Mouse (Mus musculus) Patski (cell line): Measurements from ENCODE around the gene Map2k7. TPM values are rescaled to one million over a fixed set of nuclear protein-coding genes. Genes with fewer than 3 reads are reported as not detected.

Experiments
- ATAC-seq: fragments of 100-300 bp; one replicate; pipeline ENCODE4 v1.8.0; 2021
- CTCF ChIA-PET: fragments of 350-600 bp; sonication (Branson Sonifier 250); formaldehyde crosslinking; loops from one replicate; lab custom pipeline; 2022; ENCODE audit warnings: inconsistent platforms; lab: Charles Lee
- POLR2A ChIA-PET: fragments of 350-600 bp; sonication (Branson Sonifier 250); formaldehyde crosslinking; loops from one replicate; lab custom pipeline; 2022; ENCODE audit warnings: antibody characterized with exemption, inconsistent platforms; lab: Charles Lee
- DNase-seq: peaks from one replicate; pipeline ENCODE4 v3.0.0-alpha.2; 2011; ENCODE audit warnings: low read depth, low spot score
- H3K27me3 ChIP-seq: fragments of 371-371 bp; one replicate; pipeline ENCODE4 v1.5.1; 2021
- CTCF ChIP-seq: fragments of 100-300 bp; IDR thresholded peaks from one replicate; pipeline ENCODE4 v1.5.1; 2021
- in situ Hi-C: fragments of 300-500 bp; cut with MboI; formaldehyde crosslinking; loops from 3 replicates; pipeline ENCODE4 v1.11.1; 2018; ENCODE audit warnings: low pct_unique_long_range_greater_than_20kb, mixed read lengths
- polyA plus RNA-seq: library from polyadenylated mRNA; unstranded; gene quantifications from one replicate; pipeline ENCODE4 v1.2.3, GENCODE M21; 2021

Map2k7 gene
- polyA plus RNA-seq, 1 experiment from 2014 or later: 63.2 TPM

DNA sequence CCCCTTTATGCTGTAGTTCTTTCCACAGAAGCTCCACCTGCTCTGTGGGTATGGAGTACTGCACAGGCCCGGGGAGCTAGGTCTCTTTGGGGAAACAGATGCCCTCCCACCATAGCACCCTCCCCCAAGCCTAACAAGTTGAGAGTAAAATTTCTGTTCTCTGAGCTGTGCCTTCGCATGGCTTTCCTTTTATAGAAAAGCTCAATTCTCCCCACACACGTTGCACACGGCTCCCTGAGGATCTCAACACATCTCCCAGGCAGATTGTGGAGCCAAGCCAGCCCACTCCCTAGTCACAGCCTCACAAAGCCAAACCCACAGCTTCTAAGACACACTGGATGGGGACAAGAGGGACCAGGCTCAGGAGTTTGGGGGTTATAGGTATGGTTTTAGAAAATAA lies 18.4 kb downstream of the Map2k7 start:
- POLR2A ChIA-PET: interaction anchor here (1.1 to 1.2 kb wide), 2 partner anchors 17 to 65 kb away, joined by 3 read pairs; no protein-coding TSS in a partner anchor
- CTCF ChIA-PET: interaction anchor here (1.0 to 3.3 kb wide), 8 partner anchors 13 to 117 kb away, joined by 3 to 13 read pairs (median 7); no protein-coding TSS in a partner anchor
- no peaks in the 10 kb centered on the region for H3K27me3 ChIP-seq
- ATAC-seq: no peak
- DNase-seq: no peak
- in situ Hi-C loops: no loop called here
- TF ChIP-seq CTCF: no peak

DNA sequence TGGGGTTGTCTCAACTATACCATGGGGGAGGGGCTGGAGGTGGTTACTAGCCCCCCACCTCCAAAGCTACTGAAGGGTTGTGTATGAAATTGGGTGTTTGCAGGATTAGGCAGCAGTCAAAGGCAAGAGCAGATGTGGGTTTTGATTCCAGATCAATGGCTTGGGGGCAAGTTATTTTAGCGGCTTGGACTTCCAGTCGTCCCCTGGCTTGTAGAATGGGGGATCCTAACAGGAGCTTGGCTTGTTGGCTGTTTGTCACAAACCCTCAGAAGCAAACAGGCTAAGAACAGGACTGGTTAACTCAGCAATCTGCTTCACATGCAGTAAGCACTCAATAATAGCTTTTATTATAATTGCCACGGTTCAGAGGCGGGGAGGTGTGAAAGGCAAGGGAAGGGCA lies 18.8 kb downstream of the Map2k7 start:
- POLR2A ChIA-PET: interaction anchor here (1.1 kb wide), 2 partner anchors 18 kb away, joined by 3 read pairs; partner anchors contain the start of gene Timm44
- CTCF ChIA-PET: interaction anchor here (1.0 to 4.1 kb wide), 11 partner anchors 13 to 118 kb away, joined by 3 to 17 read pairs (median 7); no protein-coding TSS in a partner anchor
- DNase-seq (no peak), ATAC-seq (no peak)
- H3K27me3 ChIP-seq: no peaks in the 10 kb centered on the region
- in situ Hi-C loops: no loop called here
- TF ChIP-seq CTCF: no peak

DNA sequence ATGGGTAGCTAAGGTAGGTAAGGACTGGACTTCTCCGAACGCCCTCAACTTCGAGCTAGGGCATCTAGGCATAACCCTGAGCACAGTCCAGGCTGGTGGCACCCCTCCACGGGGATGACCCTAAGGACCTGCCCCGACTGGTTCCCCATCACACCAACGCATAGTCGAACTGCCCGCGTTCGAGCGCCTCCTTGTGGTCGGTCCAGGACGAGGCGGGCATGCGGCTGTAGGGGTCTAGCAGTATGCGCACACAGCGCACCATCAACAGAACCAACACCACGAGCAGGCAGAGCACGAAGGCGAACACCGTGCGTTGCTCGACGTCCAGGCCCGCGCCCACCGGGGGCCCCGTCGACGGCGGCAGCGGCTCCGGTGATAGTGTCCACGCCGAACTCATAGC lies 19.7 kb downstream of the Map2k7 start:
- no peak for TF ChIP-seq CTCF
- DNase-seq (no peak), ATAC-seq (peak; percentile 69)
- no peaks in the 10 kb centered on the region for H3K27me3 ChIP-seq
- POLR2A ChIA-PET: interaction anchor here (1.1 to 1.3 kb wide), 3 partner anchors 17 to 65 kb away, joined by 3 read pairs; partner anchors contain the start of gene Timm44
- in situ Hi-C loops: no loop called here
- CTCF ChIA-PET: interaction anchor here (0.9 to 4.1 kb wide), 10 partner anchors 14 to 119 kb away, joined by 3 to 17 read pairs (median 6); no protein-coding TSS in a partner anchor

DNA sequence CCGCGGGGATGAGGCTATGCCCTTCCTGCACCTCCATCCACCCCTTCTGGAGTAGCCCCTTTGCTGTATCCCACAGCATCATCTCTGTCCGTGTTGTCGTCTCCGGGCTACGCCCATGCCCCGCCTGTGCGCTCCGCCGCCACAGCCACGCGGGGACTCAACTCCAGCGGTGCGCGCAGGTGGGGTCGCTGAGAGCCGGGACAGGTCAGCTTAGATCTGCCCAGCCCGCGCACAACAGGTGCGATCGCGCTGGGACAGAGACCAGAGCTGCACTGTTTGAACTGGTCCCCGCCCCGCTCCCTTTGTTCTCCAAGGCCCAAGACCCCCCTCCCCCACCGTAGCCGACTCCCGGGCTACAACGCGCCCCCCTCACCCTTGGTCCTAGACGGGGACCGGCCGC lies 20.1 kb downstream of the Map2k7 start:
- in situ Hi-C loops: no loop called here
- ATAC-seq (peak; percentile 41), DNase-seq (no peak)
- ChIA-PET CTCF (interaction anchor here (0.9 to 4.1 kb wide), 9 partner anchors 14 to 119 kb away, joined by 3 to 17 read pairs (median 4); no protein-coding TSS in a partner anchor), POLR2A (interaction anchor here (1.1 to 1.3 kb wide), 2 partner anchors 17 to 65 kb away, joined by 3 read pairs; partner anchors contain the start of gene Timm44)
- no peaks in the 10 kb centered on the region for H3K27me3 ChIP-seq
- TF ChIP-seq CTCF: no peak

DNA sequence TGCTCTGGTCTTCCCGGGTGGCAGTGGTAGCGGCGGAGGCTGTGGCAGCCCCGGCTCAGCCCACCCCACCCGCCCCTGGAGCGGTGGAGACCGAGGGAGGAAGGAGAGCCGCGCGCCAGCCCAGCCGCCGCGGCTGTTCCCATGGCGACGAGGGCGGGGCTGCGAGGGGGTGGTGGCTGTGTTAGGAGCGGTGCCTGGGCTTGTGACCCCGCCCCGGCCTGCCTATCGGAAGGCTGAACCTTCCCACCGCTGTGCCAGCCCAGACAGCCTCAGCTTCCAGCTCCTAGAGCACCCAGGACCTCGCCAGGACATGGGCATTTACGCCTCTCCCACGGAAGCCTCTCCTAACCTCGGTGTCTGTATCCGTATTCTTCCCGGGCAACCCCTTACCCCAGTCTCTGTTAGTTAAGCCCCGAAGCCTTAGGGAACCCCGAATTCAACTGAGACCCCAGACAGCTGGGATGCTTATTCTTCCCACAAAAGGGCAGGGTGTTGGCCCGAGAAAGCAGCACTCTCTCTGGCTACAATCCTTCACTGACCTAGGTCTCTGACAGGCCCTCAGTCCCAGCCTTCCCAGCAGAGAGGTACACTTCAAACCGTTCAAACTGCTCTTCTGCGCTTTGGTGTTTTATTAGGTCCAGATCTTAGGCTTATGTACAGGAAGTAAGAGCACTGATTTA lies 20.7 kb downstream of the Map2k7 start, which contains the start of gene Ctxn1:
Gene Ctxn1, minus strand, starts transcription at position 150 of the 680 bp plus-strand sequence.
- in situ Hi-C loops: no loop called here
- TF ChIP-seq CTCF: no peak
- no peaks in the 10 kb centered on the region for H3K27me3 ChIP-seq
- ATAC-seq (peak; percentile 88), DNase-seq (no peak)
- CTCF ChIA-PET: interaction anchor here (1.5 to 4.1 kb wide), 6 partner anchors 13 to 120 kb away, joined by 4 to 17 read pairs (median 6); no protein-coding TSS in a partner anchor
- POLR2A ChIA-PET: interaction anchor here (1.3 kb wide), 1 partner anchor 66 kb away, joined by 3 read pairs; no protein-coding TSS in a partner anchor

DNA sequence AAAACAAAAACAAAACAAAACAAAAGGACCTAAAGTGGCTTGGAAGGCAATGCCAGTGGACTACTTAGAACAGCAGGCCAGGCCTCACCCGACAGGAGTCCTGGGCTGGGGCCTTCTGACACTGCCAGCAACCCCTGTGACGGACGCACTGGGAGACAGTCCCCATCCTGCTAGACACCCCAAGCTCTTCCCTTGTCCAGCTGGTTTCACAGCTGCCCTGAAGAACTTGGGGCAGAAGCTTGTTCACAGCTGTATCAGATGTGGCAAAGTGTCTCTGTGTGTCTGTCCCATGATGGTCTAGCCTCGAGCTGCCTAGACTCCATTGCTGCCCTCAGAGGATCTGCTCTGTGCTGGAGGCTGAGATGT lies 21.2 kb downstream of the Map2k7 start:
- no peak for ATAC-seq
- in situ Hi-C loops: no loop called here
- TF ChIP-seq CTCF: no peak
- H3K27me3 ChIP-seq: no peaks in the 10 kb centered on the region
- POLR2A ChIA-PET: no interaction called here
- CTCF ChIA-PET: interaction anchor here (1.8 to 4.1 kb wide), 3 partner anchors 13 to 62 kb away, joined by 4 to 17 read pairs (median 9); no protein-coding TSS in a partner anchor
- no peak for DNase-seq

DNA sequence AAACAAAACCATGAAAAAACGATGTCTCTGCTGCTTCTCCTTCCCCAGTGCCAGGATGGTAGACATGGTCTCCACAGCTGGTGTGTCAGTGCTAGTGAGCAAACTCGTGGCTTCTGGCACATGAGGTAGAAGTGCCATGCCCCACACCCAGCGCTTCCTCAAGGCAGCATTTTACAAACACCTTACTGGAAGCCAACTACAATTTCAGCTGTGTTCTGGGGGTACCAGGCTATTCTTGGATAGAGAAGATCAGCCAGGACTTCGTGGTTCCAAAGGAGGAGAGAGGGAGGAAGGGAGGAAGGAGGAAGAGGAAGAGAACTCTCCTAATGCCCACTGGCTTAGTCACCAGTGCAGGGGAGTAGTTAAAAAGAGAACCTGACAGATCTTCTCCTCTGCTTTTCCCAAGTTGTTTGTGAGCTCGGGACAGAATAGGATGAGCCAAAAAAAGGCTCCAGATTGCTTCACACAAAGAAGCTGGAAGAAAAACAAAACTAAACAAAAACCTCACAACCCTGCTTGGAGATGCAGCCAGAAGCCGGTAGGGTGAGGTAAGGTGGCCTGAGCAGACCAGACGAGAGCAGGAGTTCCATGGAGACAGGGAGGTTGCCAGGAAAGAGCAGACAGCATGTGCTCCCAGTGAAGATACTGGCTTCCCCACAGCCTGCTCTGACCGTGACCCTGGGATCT lies 24.7 kb downstream of the Map2k7 start:
- CTCF ChIA-PET: interaction anchor here (0.8 to 2.4 kb wide), 2 partner anchors 11 to 13 kb away, joined by 3 to 10 read pairs; partner anchors contain the start of gene Snapc2
- in situ Hi-C loops: no loop called here
- no peak for TF ChIP-seq CTCF
- ATAC-seq (no peak), DNase-seq (no peak)
- POLR2A ChIA-PET: interaction anchor here (0.6 kb wide), 1 partner anchor 12 kb away, joined by 3 read pairs; no protein-coding TSS in a partner anchor
- no peaks in the 10 kb centered on the region for H3K27me3 ChIP-seq

DNA sequence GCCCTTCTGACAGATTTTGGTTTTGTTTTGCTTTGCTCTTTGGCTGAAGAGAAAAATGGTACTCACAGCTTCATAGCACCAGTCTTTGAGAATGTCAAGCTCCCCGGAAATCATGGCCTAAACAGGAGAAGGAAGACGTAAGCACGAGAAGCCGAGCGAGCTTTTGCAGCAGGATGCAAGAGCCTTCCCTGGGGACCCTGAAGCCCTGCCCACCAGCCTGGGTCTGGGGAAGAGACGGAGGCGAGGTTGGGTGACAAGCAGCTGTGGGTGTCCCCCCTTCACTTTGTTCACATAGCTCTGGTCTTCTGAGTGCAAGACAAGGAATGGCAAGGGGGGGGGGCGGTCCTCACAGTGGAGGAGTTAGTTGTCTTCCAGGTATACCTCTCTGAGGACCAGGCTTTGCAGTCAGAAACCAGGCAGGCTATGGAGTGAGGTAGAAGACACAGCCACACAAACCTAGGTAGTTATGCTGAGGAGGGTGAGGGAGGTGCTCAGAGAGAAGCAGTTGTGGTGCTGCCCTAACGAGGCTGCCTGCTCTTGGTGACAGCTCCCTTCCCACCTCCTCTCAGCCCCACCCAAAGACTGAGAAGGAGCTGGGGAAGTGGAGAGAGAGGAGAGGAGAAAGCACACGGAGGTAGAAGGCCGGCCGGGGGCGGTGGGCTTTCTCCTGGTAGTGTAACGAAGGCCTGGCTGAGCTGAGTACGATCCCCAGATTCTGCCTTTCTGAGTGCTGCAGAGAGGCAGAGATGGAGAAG lies 26.8 kb downstream of the Map2k7 start:
- no peak for DNase-seq
- ChIA-PET CTCF (interaction anchor here (0.7 to 1.5 kb wide), 4 partner anchors 11 to 100 kb away, joined by 3 to 5 read pairs (median 4); no protein-coding TSS in a partner anchor), POLR2A (no interaction called here)
- ATAC-seq: no peak
- no peaks in the 10 kb centered on the region for H3K27me3 ChIP-seq
- in situ Hi-C loops: no loop called here
- TF ChIP-seq CTCF: no peak

DNA sequence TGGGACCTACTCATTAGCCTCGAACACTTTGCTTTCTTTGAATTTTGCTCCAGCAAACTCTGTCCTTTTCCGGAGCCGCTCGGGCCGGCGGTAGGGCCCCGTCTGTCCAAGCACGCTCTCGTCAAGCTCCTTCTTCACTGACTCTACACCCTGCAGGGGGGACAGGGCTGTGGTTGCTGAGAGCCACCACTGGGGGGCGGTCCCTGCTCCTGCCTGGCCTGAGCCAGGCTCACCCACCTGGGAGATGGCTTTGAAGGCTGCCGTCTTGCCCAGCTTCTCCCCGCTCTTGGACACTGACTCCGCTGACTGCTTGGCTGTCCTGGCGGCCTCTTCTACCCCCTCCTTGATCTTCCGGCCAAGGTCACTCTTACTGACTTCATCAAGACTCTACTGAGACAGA lies 29.1 kb downstream of the Map2k7 start:
- ATAC-seq: no peak
- TF ChIP-seq CTCF: no peak
- ChIA-PET POLR2A (no interaction called here), CTCF (interaction anchor here (1.2 kb wide), 1 partner anchor 55 kb away, joined by 3 read pairs; no protein-coding TSS in a partner anchor)
- DNase-seq: no peak
- in situ Hi-C loops: no loop called here
- H3K27me3 ChIP-seq: no peaks in the 10 kb centered on the region

DNA sequence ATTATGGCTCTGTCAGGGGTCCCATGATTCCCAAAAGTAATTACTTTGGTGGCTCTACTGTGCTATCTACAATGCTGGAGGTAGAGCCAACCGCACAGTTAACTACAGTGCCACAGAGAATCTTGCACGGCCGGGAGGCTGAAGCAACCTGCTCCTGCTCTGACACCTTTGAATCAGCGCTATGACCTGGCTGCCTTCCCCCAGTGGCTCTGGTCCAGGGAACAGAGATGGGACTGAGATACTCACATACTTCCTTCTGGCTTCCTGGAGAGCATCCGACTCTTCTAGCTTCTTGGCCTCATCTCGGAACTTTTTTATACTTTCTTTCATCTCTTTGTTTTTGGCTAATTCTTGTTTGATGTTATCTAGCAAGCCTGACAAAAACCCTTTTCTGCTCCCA lies 31.1 kb downstream of the Map2k7 start:
- no peak for TF ChIP-seq CTCF
- ATAC-seq: no peak
- CTCF ChIA-PET: no interaction called here
- no peak for DNase-seq
- POLR2A ChIA-PET: no interaction called here
- H3K27me3 ChIP-seq: no peaks in the 10 kb centered on the region
- in situ Hi-C loops: no loop called here
